Mouse (Mus musculus): ENCODE measurements around the gene Ifitm7. TPM values are rescaled to one million over a fixed set of nuclear protein-coding genes. Genes with fewer than 3 reads are reported as not detected.

Gene Ifitm7
- not detected in 2 replicates for polyA plus RNA-seq (2012; rRNA removed)

GRCm38 (mm10) chr16:13986574-13987478 lies at the start of gene Ifitm7, which contains the start of gene 2900011O08Rik:
Ifitm7 (minus strand) TSS chr16:13986888.
2900011O08Rik (plus strand) TSS chr16:13986604.

Other genes starting within 250 kb of the Ifitm7 start
- 5.2 and 5.3 TPM in 2 replicates for gene Rrn3, start 206.2 kb downstream of the Ifitm7 start, polyA plus RNA-seq (2012; rRNA removed)
- gene Ntan1, start 168.0 kb downstream of the Ifitm7 start, polyA plus RNA-seq (2012; rRNA removed) = 34.6 and 43.9 TPM in 2 replicates
- gene Pdxdc1, start 83.8 kb downstream of the Ifitm7 start, polyA plus RNA-seq (2012; rRNA removed) = 248 and 303 TPM in 2 replicates
- gene Mpv17l, start 83.7 kb downstream of the Ifitm7 start, polyA plus RNA-seq (2012; rRNA removed) = 3.7 and 5.5 TPM in 2 replicates
- 0.56 and 0.66 TPM in 2 replicates for gene 2900011O08Rik, start 284 bp downstream of the Ifitm7 start, polyA plus RNA-seq (2012; rRNA removed)
- gene Nde1, start 176.4 kb upstream of the Ifitm7 start, polyA plus RNA-seq (2012; rRNA removed) = 28.6 and 31.5 TPM in 2 replicates
- 9.0 and 9.2 TPM in 2 replicates for gene Marf1, start 176.5 kb upstream of the Ifitm7 start, polyA plus RNA-seq (2012; rRNA removed)

All from colon, adult 2 months (tissue).